Mouse (Mus musculus) forebrain, embryonic 11.5 days (tissue): ENCODE data around the gene Med19. TPM values are rescaled to one million over a fixed set of nuclear protein-coding genes. Genes with fewer than 3 reads are reported as not detected.

Experiments used
- ATAC-seq: fragments of 200-750 bp; cut with Nextera tagmentation; replicated peaks from 2 replicates; pipeline ENCODE4 v1.8.0; 2017; ENCODE audit warnings: moderate TSS enrichment; ENCODE audit not compliant: low FRiP score
- DNase-seq: peaks from one replicate; pipeline ENCODE4 v3.0.0-alpha.2; 2017; ENCODE audit warnings: low spot score
- H3K27ac ChIP-seq: fragments of 300-500 bp; sonication (generic); 2 replicates; pipeline ENCODE4 v1.5.1; 2014; ENCODE audit warnings: low read depth, low read length
- H3K27me3 ChIP-seq: fragments of 300-500 bp; sonication (generic); 2 replicates; pipeline ENCODE4 v1.6.1; 2014; ENCODE audit warnings: mild to moderate bottlenecking, low read length, mixed read lengths; ENCODE audit not compliant: control insufficient read depth, insufficient read depth
- H3K36me3 ChIP-seq: fragments of 300-500 bp; sonication (generic); 2 replicates; pipeline ENCODE4 v1.6.1; 2014; ENCODE audit warnings: mild to moderate bottlenecking, low read length, moderate library complexity, mixed read lengths; ENCODE audit not compliant: control insufficient read depth, insufficient read depth
- H3K4me1 ChIP-seq: fragments of 300-500 bp; sonication (generic); replicated peaks from 2 replicates; pipeline ENCODE4 v1.6.1; 2014; ENCODE audit warnings: low read length, mixed read lengths; ENCODE audit not compliant: control insufficient read depth, insufficient read depth
- H3K4me2 ChIP-seq: fragments of 300-500 bp; sonication (generic); 2 replicates; pipeline ENCODE4 v1.6.1; 2014; ENCODE audit warnings: low read depth, mild to moderate bottlenecking, low read length, moderate library complexity, mixed read lengths; ENCODE audit not compliant: severe bottlenecking
- H3K4me3 ChIP-seq: fragments of 300-500 bp; sonication (generic); 2 replicates; pipeline ENCODE4 v1.5.1; 2014; ENCODE audit warnings: low read depth, low read length
- H3K9ac ChIP-seq: fragments of 300-500 bp; sonication (generic); 2 replicates; pipeline ENCODE4 v1.6.1; 2014; ENCODE audit warnings: low read length
- H3K9me3 ChIP-seq: fragments of 300-500 bp; sonication (generic); 2 replicates; pipeline ENCODE4 v1.6.1; 2016; ENCODE audit warnings: low read length, mixed read lengths; ENCODE audit not compliant: control insufficient read depth
- WGBS: fragments of 180-500 bp; shearing (Covaris S2); extraction: QIAGEN DNeasy Blood & Tissue Kit; methylation state at CpG from one replicate; pipeline ENCODE4 v1.1.7; 2014; 5-methylcytosine and 5-hydroxymethylcytosine counted together
- polyA plus RNA-seq: library from polyadenylated mRNA; unstranded; fragments of >200 nt; fragmentation: Nextera tagmentation; extraction: Ambion mirVana; gene quantifications from 2 replicates; pipeline ENCODE4 v1.2.1, GENCODE M21; 2014

Gene Med19
- polyA plus RNA-seq, 1 experiment from 2014 or later: 68.3 TPM

- ATAC-seq: no peak
- WGBS: 86% methylated on average over 1 of the region's 1 CpGs
- Histone ChIP-seq H3K9me3 (no peaks in the 10 kb centered on the region), H3K27ac (no peak overlapping the region), H3K4me2 (no peak overlapping the region), H3K4me1 (peaks cover 33% of the 10 kb centered on the region), H3K36me3 (no peaks in the 10 kb centered on the region), H3K9ac (no peak overlapping the region), H3K4me3 (no peak overlapping the region), H3K27me3 (no peaks in the 10 kb centered on the region)
- no peak for DNase-seq
Measured at GRCm38 (mm10) chr2:84732394-84732793, 54.2 kb downstream of the Med19 start.

- WGBS: 4% methylated on average over 8 of the region's 8 CpGs
- ATAC-seq: peak; percentile 55
- peak within 1 kb of the TSS; percentile 79 for H3K9ac ChIP-seq
- H3K4me1 ChIP-seq: peaks cover 45% of the 10 kb centered on the region
- H3K4me3 ChIP-seq: peak within 1 kb of the TSS; percentile 53
- DNase-seq: peak; percentile 74
- H3K4me2 ChIP-seq: peak within 1 kb of the TSS; percentile 77
- H3K9me3 ChIP-seq: no peaks in the 10 kb centered on the region
- no peaks in the 10 kb centered on the region for H3K36me3 ChIP-seq
- H3K27ac ChIP-seq: peak within 1 kb of the TSS; percentile 59
- H3K27me3 ChIP-seq: no peaks in the 10 kb centered on the region
Measured at GRCm38 (mm10) chr2:84733579-84734300, 55.5 kb downstream of the Med19 start, which contains the start of gene Ypel4. TSS of gene Ypel4 (plus strand) at chr2:84734058.

- peaks cover 50% of the 10 kb centered on the region for H3K4me1 ChIP-seq
- peak overlapping the region; percentile 79 for H3K9ac ChIP-seq
- WGBS: under 1% methylated on average over 11 of the region's 11 CpGs
- peak overlapping the region; percentile 77 for H3K4me2 ChIP-seq
- no peaks in the 10 kb centered on the region for H3K27me3 ChIP-seq
- ATAC-seq (peak; percentile 40), DNase-seq (peak; percentile 70)
- peak overlapping the region; percentile 59 for H3K27ac ChIP-seq
- peak overlapping the region; percentile 53 for H3K4me3 ChIP-seq
- no peaks in the 10 kb centered on the region for H3K36me3 ChIP-seq
- no peaks in the 10 kb centered on the region for H3K9me3 ChIP-seq
Measured at GRCm38 (mm10) chr2:84734351-84734864, 56.2 kb downstream of the Med19 start.

GRCm38 (mm10) chr2:84734919-84735318 is 56.7 kb downstream of the Med19 start:
- peaks cover 50% of the 10 kb centered on the region for H3K4me1 ChIP-seq
- peak overlapping the region; percentile 53 for H3K4me3 ChIP-seq
- H3K27me3 ChIP-seq: no peaks in the 10 kb centered on the region
- H3K27ac ChIP-seq: peak overlapping the region; percentile 59
- H3K4me2 ChIP-seq: peak overlapping the region; percentile 77
- no peak for ATAC-seq
- WGBS: 2% methylated on average over 2 of the region's 2 CpGs
- peak overlapping the region; percentile 79 for H3K9ac ChIP-seq
- H3K9me3 ChIP-seq: no peaks in the 10 kb centered on the region
- H3K36me3 ChIP-seq: no peaks in the 10 kb centered on the region
- DNase-seq: no peak

GRCm38 (mm10) chr2:84735346-84735920 is 57.2 kb downstream of the Med19 start:
- Histone ChIP-seq H3K4me3 (peak overlapping the region; percentile 53), H3K4me1 (peaks cover 53% of the 10 kb centered on the region), H3K27ac (0 out of 2 replicates have a peak overlapping the region, but pooled peaks have one; percentile 59), H3K4me2 (peak overlapping the region; percentile 77; the same call in 1 of the 2 replicates), H3K9me3 (no peaks in the 10 kb centered on the region), H3K9ac (peak overlapping the region; percentile 79), H3K27me3 (no peaks in the 10 kb centered on the region), H3K36me3 (no peaks in the 10 kb centered on the region)
- no peak for ATAC-seq
- WGBS: 25% methylated on average over 7 of the region's 7 CpGs
- peak; percentile 57 for DNase-seq

- DNase-seq: peak; percentile 75
- peak overlapping the region; percentile 79 for H3K9ac ChIP-seq
- H3K4me2 ChIP-seq: peak overlapping the region; percentile 37; the same call in 1 of the 2 replicates
- ATAC-seq: no peak
- no peak overlapping the region for H3K27ac ChIP-seq
- H3K4me1 ChIP-seq: peaks cover 61% of the 10 kb centered on the region
- H3K9me3 ChIP-seq: no peaks in the 10 kb centered on the region
- 6% methylated on average over 27 of the region's 27 CpGs for WGBS
- no peaks in the 10 kb centered on the region for H3K36me3 ChIP-seq
- no peaks in the 10 kb centered on the region for H3K27me3 ChIP-seq
- H3K4me3 ChIP-seq: peak overlapping the region; percentile 9; the same call in 1 of the 2 replicates
Measured at GRCm38 (mm10) chr2:84736312-84737161, 58.3 kb downstream of the Med19 start.

- Histone ChIP-seq H3K27me3 (no peaks in the 10 kb centered on the region), H3K9ac (peak overlapping the region; percentile 46), H3K27ac (peak overlapping the region; percentile 71), H3K4me3 (peak overlapping the region; percentile 1; the same call in 1 of the 2 replicates), H3K9me3 (no peaks in the 10 kb centered on the region), H3K4me1 (peaks cover 63% of the 10 kb centered on the region), H3K4me2 (peak overlapping the region; percentile 37; the same call in 1 of the 2 replicates), H3K36me3 (no peaks in the 10 kb centered on the region)
- peak; percentile 79 for DNase-seq
- ATAC-seq: peak; percentile 16
- 3% methylated on average over 8 of the region's 8 CpGs for WGBS
Measured at GRCm38 (mm10) chr2:84737451-84737925, 59.3 kb downstream of the Med19 start.
